Mouse (Mus musculus) CD4-positive, CD25-positive, alpha-beta regulatory T cell, adult 4 months (primary cell): Measurements from ENCODE around the gene Dmap1. TPM values are rescaled to one million over a fixed set of nuclear protein-coding genes. Genes with fewer than 3 reads are reported as not detected.
A peak's percentile ranks its signal among the peaks of the same experiment; 100 is the strongest.

Experiments used
- ATAC-seq: one replicate; pipeline ENCODE4 v1.8.0; 2017
- polyA plus RNA-seq, 2 experiments: library from polyadenylated mRNA; unstranded; fragments of 100-300 nt; shearing (Covaris generic); gene quantifications; one replicate each; pipeline ENCODE4 v1.2.1; 2017

The Dmap1 gene
- polyA plus RNA-seq: 10 to 100 TPM; 25.0 to 31.5 TPM

GRCm38 (mm10) chr4:117681931-117682461 is at the start of gene Dmap1:
TSS of gene Dmap1 (minus strand) at chr4:117682273.
- peak; percentile 87 for ATAC-seq

GRCm38 (mm10) chr4:117724112-117724511 is 42.0 kb upstream of the Dmap1 start, which contains the start of gene Gm12845:
TSS of gene Gm12845 (plus strand) at chr4:117724412.
- ATAC-seq: no peak

- ATAC-seq: no peak
Observed at GRCm38 (mm10) chr4:117713303-117714098, 31.4 kb upstream of the Dmap1 start.

GRCm38 (mm10) chr4:117712314-117712713 is 30.2 kb upstream of the Dmap1 start:
- no peak for ATAC-seq

- no peak for ATAC-seq
Observed at GRCm38 (mm10) chr4:117708780-117709550, 26.9 kb upstream of the Dmap1 start.

- no peak for ATAC-seq
Observed at GRCm38 (mm10) chr4:117705361-117705760, 23.3 kb upstream of the Dmap1 start.

GRCm38 (mm10) chr4:117686354-117686753 is 4.3 kb upstream of the Dmap1 start:
- ATAC-seq: no peak

GRCm38 (mm10) chr4:117683048-117683768 is 1.1 kb upstream of the Dmap1 start:
- ATAC-seq: no peak

GRCm38 (mm10) chr4:117682463-117682862 is 390 bp upstream of the Dmap1 start:
- ATAC-seq: no peak

GRCm38 (mm10) chr4:117680963-117681362 is 1.1 kb downstream of the Dmap1 start:
- ATAC-seq: no peak

GRCm38 (mm10) chr4:117676903-117677302 is 5.2 kb downstream of the Dmap1 start:
- ATAC-seq: peak; percentile 65

- ATAC-seq: no peak
Observed at GRCm38 (mm10) chr4:117673901-117674300, 8.2 kb downstream of the Dmap1 start.

GRCm38 (mm10) chr4:117672042-117672441 is 10.0 kb downstream of the Dmap1 start:
- no peak for ATAC-seq

- ATAC-seq: no peak
Observed at GRCm38 (mm10) chr4:117669874-117670273, 12.2 kb downstream of the Dmap1 start.

GRCm38 (mm10) chr4:117666054-117666453 is 16.0 kb downstream of the Dmap1 start:
- ATAC-seq: no peak

- no peak for ATAC-seq
Observed at GRCm38 (mm10) chr4:117665531-117665930, 16.5 kb downstream of the Dmap1 start.

- no peak for ATAC-seq
Observed at GRCm38 (mm10) chr4:117664411-117665137, 17.5 kb downstream of the Dmap1 start.

GRCm38 (mm10) chr4:117660001-117660400 is 22.1 kb downstream of the Dmap1 start:
- ATAC-seq: no peak

GRCm38 (mm10) chr4:117658582-117659444 is 23.3 kb downstream of the Dmap1 start:
- ATAC-seq: no peak

GRCm38 (mm10) chr4:117657646-117658045 is 24.4 kb downstream of the Dmap1 start:
- no peak for ATAC-seq

- no peak for ATAC-seq
Observed at GRCm38 (mm10) chr4:117656961-117657360, 25.1 kb downstream of the Dmap1 start.
